Mouse (Mus musculus) large intestine, adult 2 months (tissue): ENCODE results near the gene Fam131b. TPM values are rescaled to one million over a fixed set of nuclear protein-coding genes. Genes with fewer than 3 reads are reported as not detected.

Source experiments
- DNase-seq: peaks from one replicate; pipeline ENCODE4 v3.0.0-alpha.2; 2012; ENCODE audit warnings: low read depth, low spot score
- WGBS: fragments of 180-500 bp; shearing (Covaris S2); methylation state at CpG from one replicate; pipeline ENCODE4 v1.1.7; 2018; 5-methylcytosine and 5-hydroxymethylcytosine counted together
- polyA plus RNA-seq: library from polyadenylated mRNA; depleted of rRNA; stranded (reverse); fragments of >200 nt; gene quantifications from 2 replicates; pipeline ENCODE4 v1.2.3, GENCODE M21; 2012; rRNA removed

Gene Fam131b
- polyA plus RNA-seq: 0.18 and 0.27 TPM in 2 replicates

DNA sequence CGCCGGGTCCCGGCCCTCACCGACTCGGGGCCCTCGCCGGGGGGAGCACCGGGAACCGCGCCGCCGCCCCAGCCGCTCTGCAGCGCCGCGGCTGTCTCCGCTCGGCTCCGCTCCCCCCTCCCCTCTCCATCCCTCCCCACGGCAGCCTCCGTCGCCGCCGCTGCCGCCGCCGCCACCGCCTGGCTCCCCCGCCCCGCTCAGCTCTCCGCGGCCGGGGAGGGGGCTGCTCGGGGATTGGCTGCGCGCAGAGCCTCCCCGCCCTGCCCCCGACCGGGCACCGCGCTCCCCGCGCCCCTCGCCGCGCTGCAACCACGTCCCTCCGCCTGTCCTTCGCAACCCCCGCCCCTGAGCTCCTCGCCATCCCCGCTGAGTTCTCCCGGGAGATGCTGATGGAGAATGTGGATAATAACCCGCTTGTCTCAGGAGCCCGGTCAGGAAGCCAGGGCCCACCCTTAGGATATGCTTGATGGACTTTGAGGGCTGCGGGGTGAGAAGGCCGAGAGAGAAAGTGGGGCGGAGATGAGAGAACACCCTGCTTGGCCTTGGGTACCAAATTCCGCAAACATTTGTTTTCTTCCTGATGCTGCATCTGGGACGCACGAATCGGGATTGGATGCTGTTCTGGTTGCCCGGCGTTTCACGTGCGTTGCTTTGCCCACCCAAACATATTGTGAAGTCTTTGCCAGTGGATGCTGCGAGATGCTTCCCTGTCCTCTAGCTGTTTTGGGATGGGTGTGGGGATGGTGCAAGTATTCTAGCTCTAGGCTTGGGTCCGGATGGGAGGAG lies at the start of gene Fam131b:
Fam131b (minus strand) TSS at position 162 of the 786 bp plus-strand sequence.
- WGBS: 1% methylated on average over 54 of the region's 68 CpGs
- DNase-seq: no peak

GRCm38 (mm10) chr6:42373669-42374430 lies 49.4 kb upstream of the Fam131b start:
- DNase-seq: no peak
- 38% methylated on average over 7 of the region's 7 CpGs for WGBS

DNA sequence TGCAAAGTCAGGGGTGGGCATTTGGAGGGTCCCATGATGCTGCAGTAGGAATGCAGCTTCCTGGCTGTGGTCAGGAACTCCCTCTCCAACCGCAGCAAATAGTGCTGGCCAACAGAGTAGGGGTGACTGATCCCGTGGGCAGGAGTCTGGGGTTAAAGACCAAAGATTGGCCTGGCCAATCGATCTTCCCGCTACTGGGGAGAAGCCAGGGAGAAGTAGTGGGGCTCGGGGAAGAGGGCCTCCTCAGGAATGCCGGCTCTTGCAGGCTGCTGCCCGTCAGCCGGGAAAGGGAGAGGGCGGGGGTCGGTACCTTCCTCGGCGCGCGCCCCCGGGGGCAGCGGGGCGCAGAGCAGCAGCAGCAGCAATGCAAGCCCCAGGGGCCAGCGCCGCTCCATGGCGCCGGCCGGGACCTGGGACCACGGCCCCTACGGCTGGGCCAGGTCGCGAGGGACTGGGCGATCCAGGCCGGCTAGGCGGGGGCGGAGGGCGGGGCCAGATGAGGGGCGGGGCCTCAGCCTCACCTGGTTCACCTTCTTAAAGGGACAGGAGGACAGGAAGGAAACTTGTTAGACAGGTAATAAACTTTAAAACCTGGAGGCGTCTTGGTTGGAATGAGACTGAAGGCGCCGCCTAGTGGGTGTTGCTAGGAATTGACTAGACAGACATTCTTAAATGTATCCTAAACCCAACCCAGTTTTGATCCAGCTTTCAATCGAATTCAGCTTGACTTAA lies 48.5 kb upstream of the Fam131b start, which contains the start of gene Epha1:
Epha1 (minus strand) TSS at position 453 of the 732 bp plus-strand sequence.
- peak; percentile 88 for DNase-seq
- WGBS: 2% methylated on average over 36 of the region's 36 CpGs

DNA sequence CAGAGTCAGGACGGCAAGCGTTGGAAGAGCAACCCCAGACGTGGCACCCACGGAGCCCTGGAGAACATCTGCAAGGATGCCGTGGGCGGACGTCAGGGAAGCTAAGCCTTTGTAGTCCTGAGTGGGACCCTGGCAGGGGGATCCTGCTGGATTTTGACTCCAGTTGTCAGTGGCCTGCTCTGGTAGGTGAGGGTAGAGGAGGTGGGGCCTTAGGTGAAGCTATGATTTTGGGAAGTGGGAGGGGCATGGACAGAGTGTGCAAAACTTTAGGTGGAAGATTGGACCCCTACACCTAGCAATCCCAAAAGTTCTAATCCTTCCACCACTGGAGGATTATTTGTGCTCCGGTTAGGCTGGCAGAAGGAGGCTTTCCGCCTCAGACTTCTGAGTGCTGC lies 48.0 kb upstream of the Fam131b start:
- 42% methylated on average over 9 of the region's 9 CpGs for WGBS
- no peak for DNase-seq

DNA sequence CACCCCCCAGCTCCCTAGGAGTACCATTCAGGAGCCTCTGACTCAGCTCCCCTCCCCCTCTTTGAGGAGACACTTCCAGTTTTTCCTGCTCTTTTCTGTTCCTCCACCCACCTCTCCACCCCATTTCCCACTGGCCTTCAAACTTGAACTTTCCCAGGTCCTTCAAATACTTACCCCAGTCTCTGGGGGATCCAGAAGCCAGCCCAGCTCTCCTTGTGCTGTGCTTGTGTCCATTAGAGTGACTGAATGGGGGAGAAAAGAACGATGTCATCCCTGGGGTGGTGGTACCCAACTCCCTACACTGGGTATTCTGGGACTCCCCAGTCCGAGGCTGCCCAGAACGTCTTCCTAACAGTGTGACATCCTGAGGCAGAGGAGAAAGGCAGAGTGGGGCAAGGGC lies 47.6 kb upstream of the Fam131b start:
- 32% methylated on average over 3 of the region's 3 CpGs for WGBS
- DNase-seq: no peak

- no peak for DNase-seq
- WGBS: 58% methylated on average over 4 of the region's 4 CpGs
These were observed 46.4 kb upstream of the Fam131b start for GRCm38 (mm10) chr6:42370630-42371363.

DNA sequence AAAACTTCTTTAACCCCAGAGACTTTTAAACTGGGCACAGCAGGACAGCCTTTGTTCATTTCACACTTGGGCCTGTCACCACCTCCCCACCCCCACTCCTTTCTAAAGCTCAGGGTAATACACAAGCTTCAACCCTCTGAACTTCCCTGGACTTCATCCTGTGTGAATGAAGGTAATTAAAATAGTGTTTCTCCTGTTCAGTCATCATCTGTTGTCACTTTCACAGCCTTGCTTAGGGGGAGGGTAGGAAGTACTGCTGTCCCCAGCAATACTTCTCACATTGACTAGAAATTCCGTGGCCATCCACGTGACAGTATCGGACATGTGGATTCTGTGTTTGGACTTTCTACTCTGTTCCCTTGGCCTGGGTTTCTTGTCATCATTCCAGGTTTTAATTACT lies 45.4 kb upstream of the Fam131b start:
- 15% methylated on average over 3 of the region's 3 CpGs for WGBS
- no peak for DNase-seq

- DNase-seq: no peak
- WGBS: 92% methylated on average over 6 of the region's 6 CpGs
These were observed 40.8 kb upstream of the Fam131b start for GRCm38 (mm10) chr6:42365215-42365614.

DNA sequence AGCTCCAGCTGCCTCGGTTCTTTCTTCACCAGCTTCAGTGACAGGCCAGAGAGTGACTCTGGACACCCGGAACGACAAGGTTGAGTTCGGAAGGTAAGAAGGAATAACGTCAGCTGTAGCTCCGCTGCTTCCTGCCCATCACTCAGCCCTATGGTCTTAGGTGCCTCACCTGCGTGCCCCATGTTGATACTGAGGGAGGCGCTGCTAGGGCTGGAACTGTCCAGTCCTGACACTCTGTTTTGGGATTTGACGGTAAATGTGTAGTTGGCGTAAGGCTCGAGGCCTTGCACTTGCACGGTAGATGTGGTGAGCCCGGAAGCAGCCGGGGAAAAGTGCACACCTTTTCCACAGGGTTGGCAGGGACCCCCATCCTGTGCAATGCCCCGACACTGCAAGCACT lies 40.2 kb upstream of the Fam131b start:
- 93% methylated on average over 15 of the region's 15 CpGs for WGBS
- DNase-seq: no peak

DNA sequence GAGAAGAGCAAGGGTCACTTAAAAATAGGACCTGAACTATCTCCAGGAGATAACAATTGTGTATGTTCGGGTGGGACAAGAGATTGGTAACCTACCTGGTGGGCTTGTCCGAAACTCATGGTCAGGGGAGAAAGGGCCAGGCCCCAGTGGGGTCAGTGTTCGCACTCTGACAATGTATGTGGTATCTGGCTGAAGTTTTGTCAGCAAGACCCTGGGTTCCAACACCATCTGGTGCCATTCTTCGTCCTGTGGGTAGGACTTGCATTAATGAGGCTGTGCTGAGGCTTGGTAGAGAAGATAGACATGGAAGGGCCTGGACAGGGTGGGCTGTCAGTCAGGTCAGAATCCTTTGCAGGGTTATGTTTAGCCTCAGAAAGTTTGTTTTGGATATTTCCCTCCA lies 39.6 kb upstream of the Fam131b start:
- WGBS: 92% methylated on average over 4 of the region's 4 CpGs

GRCm38 (mm10) chr6:42362974-42363373 lies 38.5 kb upstream of the Fam131b start:
- 66% methylated on average over 3 of the region's 3 CpGs for WGBS

More for the DNA sequence above, 39.6 kb upstream of the Fam131b start:
- DNase-seq: no peak

GRCm38 (mm10) chr6:42362497-42362896 lies 38.1 kb upstream of the Fam131b start:
- WGBS: 100% methylated on average over 1 of the region's 1 CpGs

More at GRCm38 (mm10) chr6:42362974-42363373, 38.5 kb upstream of the Fam131b start:
- no peak for DNase-seq

GRCm38 (mm10) chr6:42362074-42362473 lies 37.6 kb upstream of the Fam131b start:
- no peak for DNase-seq
- 81% methylated on average over 1 of the region's 1 CpGs for WGBS

More at GRCm38 (mm10) chr6:42362497-42362896, 38.1 kb upstream of the Fam131b start:
- no peak for DNase-seq

DNA sequence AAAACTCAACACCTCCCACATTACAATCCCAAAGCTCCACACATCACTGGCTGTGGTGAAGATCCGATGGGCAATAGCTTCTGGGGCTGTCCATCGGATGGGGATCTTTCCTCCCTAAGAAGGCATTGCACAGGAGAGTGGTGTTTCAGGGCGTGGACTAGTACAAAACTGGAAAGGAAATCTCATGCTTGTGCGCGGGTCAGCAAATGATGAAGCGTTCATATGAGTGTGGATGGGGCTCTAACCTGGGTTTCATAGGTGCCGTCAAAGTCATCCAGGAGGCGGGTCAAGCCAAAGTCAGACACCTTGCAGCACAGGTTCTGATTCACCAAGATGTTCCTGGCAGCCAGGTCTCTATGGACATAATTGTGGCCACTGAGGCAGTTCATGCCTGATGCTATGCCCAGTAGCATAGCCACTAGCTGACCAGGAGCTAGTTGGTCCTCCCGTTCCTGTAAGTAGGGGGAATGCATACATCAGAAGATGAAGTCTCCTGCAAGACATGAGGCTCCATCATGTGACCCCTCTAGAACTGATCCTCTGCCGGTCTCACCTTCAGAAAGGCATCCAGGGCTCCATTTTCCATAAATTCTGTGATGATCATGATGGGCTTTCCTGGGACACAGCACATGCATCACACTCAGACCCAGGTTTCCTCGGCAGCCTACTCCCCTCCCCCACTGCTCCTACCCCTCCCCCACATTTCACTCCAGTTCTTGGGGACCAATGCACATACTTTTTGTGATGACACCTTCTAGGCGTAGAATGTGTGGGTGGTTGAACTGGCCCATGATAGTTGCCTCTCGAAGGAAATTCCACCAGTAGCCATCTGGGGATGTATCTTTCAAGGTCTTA lies 36.8 kb upstream of the Fam131b start:
- 91% methylated on average over 13 of the region's 13 CpGs for WGBS
- DNase-seq: no peak

GRCm38 (mm10) chr6:42360231-42360840 lies 35.9 kb upstream of the Fam131b start:
- WGBS: 89% methylated on average over 6 of the region's 6 CpGs

DNA sequence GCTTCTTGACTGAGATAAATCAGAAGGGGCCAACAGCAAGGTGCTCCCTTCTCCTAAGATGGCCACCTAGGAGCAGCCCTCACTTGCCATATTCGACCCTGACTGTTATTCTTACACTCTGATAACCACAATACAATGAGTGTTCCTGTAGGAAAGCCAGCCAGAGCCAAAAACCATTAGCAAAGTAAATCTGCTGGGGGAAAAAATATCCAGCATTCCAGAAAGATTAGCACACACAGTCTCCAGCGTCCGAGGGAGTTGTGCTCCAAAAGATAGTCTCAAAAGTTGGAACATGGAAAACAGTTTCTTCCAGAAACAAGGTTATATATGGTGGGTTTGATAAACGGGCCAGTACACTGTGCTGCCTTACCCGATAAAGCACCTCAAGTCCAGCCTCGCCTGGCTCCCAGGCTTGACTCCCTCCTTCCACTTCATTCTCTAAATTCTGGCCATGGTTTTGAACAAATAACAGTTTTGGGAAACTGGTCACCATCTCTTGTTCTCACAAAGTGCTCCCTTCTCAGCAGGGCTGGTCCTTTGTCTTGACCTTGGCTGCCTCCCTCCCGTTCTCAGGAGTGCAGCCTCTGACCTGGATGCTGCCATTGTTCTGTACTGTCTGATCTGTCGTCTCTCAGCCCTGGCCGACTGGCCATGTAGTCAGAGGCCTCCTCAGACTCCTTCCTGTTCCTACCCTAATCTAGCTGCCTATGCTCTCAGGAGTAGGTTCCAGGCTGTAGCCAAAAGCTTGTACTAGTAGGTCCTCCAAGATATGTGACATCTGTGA lies 35.1 kb upstream of the Fam131b start:
- WGBS: 72% methylated on average over 9 of the region's 9 CpGs
- DNase-seq: no peak

More at GRCm38 (mm10) chr6:42360231-42360840, 35.9 kb upstream of the Fam131b start:
- DNase-seq: no peak

DNA sequence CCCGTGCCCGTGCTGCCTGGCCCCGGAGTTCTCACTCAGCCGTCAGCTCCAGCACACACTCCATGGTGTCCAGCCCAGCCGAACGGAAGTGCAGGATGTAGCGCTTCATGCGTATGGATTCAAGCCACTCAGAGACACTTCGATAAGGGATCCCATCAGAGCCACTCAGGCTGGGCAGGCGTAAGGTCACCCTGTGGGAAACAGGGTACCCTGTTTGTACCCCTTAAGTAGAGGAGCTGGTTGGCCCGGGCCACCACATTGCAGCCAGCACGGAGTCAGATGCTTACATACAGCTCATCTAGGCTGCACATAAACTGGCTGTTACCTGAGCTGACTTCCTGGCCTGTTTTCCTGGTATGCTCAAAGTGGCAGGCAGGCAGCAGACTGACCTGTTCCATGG lies 34.5 kb upstream of the Fam131b start:
- WGBS: 92% methylated on average over 12 of the region's 12 CpGs
- no peak for DNase-seq
